Mouse (Mus musculus) heart, adult 2 months (tissue): ENCODE results near the gene Tmem222. TPM values are rescaled to one million over a fixed set of nuclear protein-coding genes. Genes with fewer than 3 reads are reported as not detected.

Experiments used
- DNase-seq, 2 experiments: peaks; one replicate each; pipeline ENCODE4 v3.0.0; 2021
- H3K27ac ChIP-seq: fragments of 200-600 bp; 2 replicates; pipeline ENCODE4 v1.8.1; 2022
- H3K27me3 ChIP-seq: fragments of 200-500 bp; 2 replicates; pipeline ENCODE4 v1.6.1; 2012; ENCODE audit warnings: mild to moderate bottlenecking, low read length, inconsistent platforms, mixed read lengths; ENCODE audit not compliant: control insufficient read depth, insufficient read depth
- H3K36me3 ChIP-seq: fragments of 200-500 bp; 2 replicates; pipeline ENCODE4 v1.6.1; 2012; ENCODE audit warnings: low read length, inconsistent platforms; ENCODE audit not compliant: control insufficient read depth, insufficient read depth
- H3K4me1 ChIP-seq: fragments of 200-500 bp; 2 replicates; pipeline ENCODE4 v1.6.1; 2011; ENCODE audit warnings: low read length; ENCODE audit not compliant: control insufficient read depth, insufficient read depth
- H3K4me3 ChIP-seq: fragments of 200-600 bp; 2 replicates; pipeline ENCODE4 v1.8.1; 2022
- H3K79me2 ChIP-seq: fragments of 200-500 bp; replicated peaks from 2 replicates; pipeline ENCODE4 v1.6.1; 2012; ENCODE audit warnings: mild to moderate bottlenecking, inconsistent platforms, low read length, moderate library complexity, mixed read lengths; ENCODE audit not compliant: control insufficient read depth, insufficient read depth
- H3K9ac ChIP-seq: fragments of 200-500 bp; 2 replicates; pipeline ENCODE4 v1.6.1; 2012; ENCODE audit warnings: low read depth, mild to moderate bottlenecking, control low read depth, inconsistent platforms, low read length, mixed read lengths
- CTCF ChIP-seq: fragments of 200-600 bp; IDR thresholded peaks from 2 replicates; pipeline ENCODE4 v1.8.1; 2022; ENCODE audit warnings: antibody characterized with exemption, mild to moderate bottlenecking, moderate library complexity
- EP300 ChIP-seq: fragments of 200-500 bp; IDR thresholded peaks from 2 replicates; pipeline ENCODE4 v1.6.1; 2011; ENCODE audit warnings: low read depth, low read length, control low read depth; ENCODE audit not compliant: insufficient read depth
- POLR2A ChIP-seq: fragments of 200-500 bp; IDR thresholded peaks from 2 replicates; pipeline ENCODE4 v1.6.1; 2011; ENCODE audit warnings: mild to moderate bottlenecking, low read depth, low read length, control low read depth; ENCODE audit not compliant: insufficient read depth
- WGBS: fragments of 180-500 bp; shearing (Covaris S2); methylation state at CpG from one replicate; pipeline ENCODE4 v1.1.7; 2018; 5-methylcytosine and 5-hydroxymethylcytosine counted together
- intact Hi-C: fragments of 180-260 bp; cut with DNase I; formaldehyde crosslinking; loops from one replicate; pipeline ENCODE4 v1.15.1; 2025
- polyA plus RNA-seq: library from polyadenylated mRNA; depleted of rRNA; stranded (reverse); fragments of >200 nt; gene quantifications from 2 replicates; pipeline ENCODE4 v1.2.3, GENCODE M21; 2012
- total RNA-seq, 2 experiments: library from RNA; stranded (reverse); gene quantifications; 2 replicates each; pipeline ENCODE4 v1.2.3; 2021

Tmem222 gene
- total and polyA plus RNA-seq, 3 experiments = 31.9 to 48.3 (median 33.9) TPM

GRCm38 (mm10) chr4:133256820-133257219, 20.8 kb downstream of the Tmem222 start:
- Histone ChIP-seq H3K27me3 (no peaks in the 10 kb centered on the region), H3K36me3 (no peaks in the 10 kb centered on the region), H3K27ac (no peak overlapping the region), H3K4me3 (no peak overlapping the region), H3K79me2 (no peaks in the 10 kb centered on the region), H3K4me1 (no peaks in the 10 kb centered on the region), H3K9ac (no peak overlapping the region)
- 34% methylated on average over 24 of the region's 24 CpGs for WGBS
- no peak for TF ChIP-seq POLR2A
- TF ChIP-seq CTCF = no peak
- no peak for TF ChIP-seq EP300
- DNase-seq = no peak
- intact Hi-C loops = no loop called here

GRCm38 (mm10) chr4:133255392-133255791, 22.2 kb downstream of the Tmem222 start:
- Histone ChIP-seq H3K27ac (no peak overlapping the region), H3K4me3 (no peak overlapping the region), H3K27me3 (no peaks in the 10 kb centered on the region), H3K36me3 (no peaks in the 10 kb centered on the region), H3K4me1 (no peaks in the 10 kb centered on the region; the same call in 1 of the 2 replicates), H3K79me2 (no peaks in the 10 kb centered on the region), H3K9ac (no peak overlapping the region)
- 57% methylated on average over 6 of the region's 6 CpGs for WGBS
- DNase-seq = no peak
- TF ChIP-seq EP300 (no peak), CTCF (no peak), POLR2A (no peak)
- intact Hi-C loops = no loop called here

- no peak for DNase-seq
- Histone ChIP-seq H3K36me3 (no peaks in the 10 kb centered on the region), H3K79me2 (no peaks in the 10 kb centered on the region), H3K27ac (no peak overlapping the region), H3K27me3 (no peaks in the 10 kb centered on the region), H3K4me1 (no peaks in the 10 kb centered on the region; the same call in 1 of the 2 replicates), H3K4me3 (no peak overlapping the region), H3K9ac (no peak overlapping the region)
- WGBS = 85% methylated on average over 12 of the region's 12 CpGs
- intact Hi-C loops = no loop called here
- TF ChIP-seq CTCF (no peak), POLR2A (no peak), EP300 (no peak)
Observed at GRCm38 (mm10) chr4:133253412-133253811, 24.2 kb downstream of the Tmem222 start.

- intact Hi-C loops = no loop called here
Observed at GRCm38 (mm10) chr4:133252089-133252488, 25.5 kb downstream of the Tmem222 start.

GRCm38 (mm10) chr4:133251214-133251613, 26.4 kb downstream of the Tmem222 start:
- no peak for DNase-seq

More at GRCm38 (mm10) chr4:133252089-133252488, 25.5 kb downstream of the Tmem222 start:
- 74% methylated on average over 4 of the region's 4 CpGs for WGBS
- no peaks in the 10 kb centered on the region for H3K36me3 ChIP-seq
- no peaks in the 10 kb centered on the region for H3K27me3 ChIP-seq
- H3K79me2 ChIP-seq = no peaks in the 10 kb centered on the region
- no peak overlapping the region for H3K27ac ChIP-seq
- H3K4me3 ChIP-seq = no peak overlapping the region
- TF ChIP-seq CTCF = no peak
- no peak for TF ChIP-seq POLR2A
- TF ChIP-seq EP300 = no peak
- no peak for DNase-seq
- H3K9ac ChIP-seq = no peak overlapping the region
- no peaks in the 10 kb centered on the region; the same call in 1 of the 2 replicates for H3K4me1 ChIP-seq

GRCm38 (mm10) chr4:133250609-133251008, 27.0 kb downstream of the Tmem222 start:
- TF ChIP-seq EP300 (no peak), CTCF (peak; percentile 95; the same call in 1 of the 2 replicates)
- H3K4me3 ChIP-seq = no peak overlapping the region
- H3K4me1 ChIP-seq = no peaks in the 10 kb centered on the region; the same call in 1 of the 2 replicates
- no peak overlapping the region for H3K9ac ChIP-seq
- no peak overlapping the region for H3K27ac ChIP-seq
- DNase-seq = peak; percentile 83 to 91
- 14% methylated on average over 22 of the region's 22 CpGs for WGBS
- no peaks in the 10 kb centered on the region for H3K27me3 ChIP-seq
- intact Hi-C loops = loop anchor here (1.0 to 2.0 kb wide), 2 partner anchors 17 to 42 kb away; no protein-coding TSS in a partner anchor
- no peaks in the 10 kb centered on the region for H3K79me2 ChIP-seq
- H3K36me3 ChIP-seq = no peaks in the 10 kb centered on the region

More at GRCm38 (mm10) chr4:133251214-133251613, 26.4 kb downstream of the Tmem222 start:
- 41% methylated on average over 31 of the region's 31 CpGs for WGBS
- Histone ChIP-seq H3K79me2 (no peaks in the 10 kb centered on the region), H3K4me3 (no peak overlapping the region), H3K27ac (no peak overlapping the region), H3K27me3 (no peaks in the 10 kb centered on the region), H3K4me1 (no peaks in the 10 kb centered on the region; the same call in 1 of the 2 replicates), H3K9ac (no peak overlapping the region), H3K36me3 (no peaks in the 10 kb centered on the region)
- no peak for TF ChIP-seq CTCF
- no peak for TF ChIP-seq EP300
- no peak for TF ChIP-seq POLR2A
- intact Hi-C loops = loop anchor here (2.0 kb wide), 1 partner anchor 42 kb away; no protein-coding TSS in a partner anchor
